Mouse (Mus musculus) brain, embryonic 14.5 days (tissue): Measurements from ENCODE around the gene Retnlb.

Experiments used
- CTCF ChIP-seq: fragments of 200-500 bp; IDR thresholded peaks from 2 replicates; pipeline ENCODE4 v1.5.1; 2012; ENCODE audit warnings: inconsistent platforms, mild to moderate bottlenecking, moderate library complexity, borderline replicate concordance; ENCODE audit not compliant: insufficient read depth, insufficient read length; ENCODE audit errors: extremely low read depth
- POLR2A ChIP-seq: fragments of 200-500 bp; IDR thresholded peaks from 2 replicates; pipeline ENCODE4 v1.6.1; 2012; ENCODE audit warnings: mild to moderate bottlenecking, inconsistent platforms, borderline replicate concordance; ENCODE audit not compliant: poor library complexity, insufficient read depth, insufficient read length, severe bottlenecking; ENCODE audit errors: extremely low read depth

DNA sequence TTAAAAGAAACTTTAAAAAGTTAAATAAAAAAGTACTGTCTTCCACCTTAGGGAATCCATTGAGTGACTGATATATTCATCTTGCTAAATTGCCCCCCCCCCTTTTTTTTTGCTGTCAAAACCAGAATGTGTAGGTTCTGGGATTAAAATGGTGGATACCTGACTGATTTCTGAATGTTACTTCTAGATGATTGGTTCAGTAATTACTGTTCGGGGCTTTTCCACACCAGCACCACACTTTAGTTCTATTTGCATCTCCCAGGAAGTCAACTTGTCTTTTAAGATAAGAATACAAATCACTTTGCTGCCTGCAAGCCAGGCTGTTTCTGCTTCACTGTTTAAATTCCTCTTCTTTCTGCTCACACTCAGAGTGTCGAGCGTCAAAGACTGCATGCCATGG lies 18.4 kb upstream of the Retnlb start:
- TF ChIP-seq CTCF, result no peak
- no peak for TF ChIP-seq POLR2A
